Mouse (Mus musculus) left cerebral cortex, adult 11 months (tissue): Measurements from ENCODE around the gene Cst7.
"Not testable (repeated sequence)": the region's sequence is repeated elsewhere in the genome, so short reads cannot be mapped to it uniquely, and the experiment has no call there.

Source experiments
- DNase-seq: peaks from one replicate; pipeline ENCODE4 v3.0.0; 2022; ENCODE audit warnings: low spot score

Cst7 gene

DNA sequence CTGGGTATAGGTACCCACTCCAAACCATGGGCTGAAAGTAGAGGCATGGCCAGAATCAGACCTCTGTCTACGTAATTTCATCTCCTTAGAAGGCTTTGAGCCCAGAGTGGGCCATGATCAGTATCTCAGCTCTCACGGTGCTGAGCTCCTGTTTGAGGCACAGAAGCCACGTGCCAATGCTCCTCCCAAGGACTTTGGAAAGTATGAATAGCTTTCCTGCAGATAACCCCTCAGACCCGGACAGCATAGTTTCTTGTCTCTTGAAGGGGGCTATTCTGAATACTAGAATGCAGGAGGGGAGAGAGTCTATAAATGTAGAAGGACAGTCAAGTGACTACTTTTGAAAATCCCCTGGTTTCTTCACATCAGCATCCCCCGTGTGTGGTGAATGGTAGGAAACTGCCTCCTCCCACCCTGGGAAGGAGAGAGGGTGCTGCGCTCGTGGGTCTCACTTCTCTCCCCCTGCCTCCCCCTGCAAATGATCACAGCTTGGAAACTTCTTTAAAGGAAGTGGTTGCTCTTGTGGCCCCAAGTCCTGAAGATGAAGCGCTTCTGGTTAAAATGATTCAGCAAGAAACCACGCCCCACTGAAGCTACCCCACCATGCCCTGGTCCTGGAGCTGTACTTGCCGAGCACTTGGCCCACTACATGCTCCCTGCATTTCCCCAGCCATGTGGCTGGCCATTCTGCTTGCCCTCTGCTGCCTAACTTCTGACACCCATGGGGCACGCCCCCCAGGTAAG lies at the start of gene Cst7:
Gene Cst7, plus strand, starts transcription at position 569 of the 744 bp plus-strand sequence.
- no peak for DNase-seq

DNA sequence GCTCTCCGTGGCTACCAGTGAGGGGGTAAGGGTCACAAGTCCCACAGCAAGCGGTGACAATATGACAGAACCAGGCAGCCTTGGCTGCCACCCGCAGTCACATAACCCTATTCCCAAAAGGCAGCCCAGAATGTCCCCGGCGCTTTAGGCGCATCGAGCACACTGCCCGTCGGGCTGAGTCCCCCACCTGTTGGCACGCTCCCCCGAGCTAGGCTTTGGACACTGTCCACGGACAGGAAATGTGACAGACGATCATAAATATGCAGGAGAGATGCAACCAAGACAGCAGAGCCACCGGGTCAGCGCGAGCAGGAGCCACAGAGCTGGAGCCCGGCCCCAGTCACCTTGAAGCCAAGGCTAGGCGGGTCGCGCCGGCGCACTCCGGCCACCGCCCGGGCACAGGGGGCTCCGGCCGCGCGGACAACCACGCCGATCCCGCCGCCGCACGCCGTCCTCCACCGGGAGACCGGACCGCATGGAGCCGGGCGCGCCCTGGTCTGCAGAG lies 44.5 kb upstream of the Cst7 start:
- DNase-seq, result no peak

DNA sequence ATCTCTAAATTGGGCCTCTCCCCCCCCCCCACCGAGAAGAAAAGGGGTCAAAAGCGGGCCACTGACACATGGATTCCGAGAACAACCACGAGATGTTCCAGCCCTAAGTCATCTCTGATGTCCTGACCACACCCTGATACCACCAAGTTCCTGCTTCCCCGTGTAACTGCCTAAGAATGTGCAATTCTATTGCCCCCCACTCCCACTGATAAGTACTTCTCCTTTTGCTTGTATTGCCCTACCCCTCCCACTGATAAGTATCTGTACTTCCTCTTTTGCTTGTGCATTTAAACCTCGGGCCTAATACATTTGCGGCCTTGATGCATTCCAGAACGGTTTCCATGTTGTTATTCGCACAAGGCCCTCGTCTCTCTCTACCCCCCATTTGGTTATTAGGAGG lies 20.6 kb upstream of the Cst7 start:
- DNase-seq, result not testable (repeated sequence)

DNA sequence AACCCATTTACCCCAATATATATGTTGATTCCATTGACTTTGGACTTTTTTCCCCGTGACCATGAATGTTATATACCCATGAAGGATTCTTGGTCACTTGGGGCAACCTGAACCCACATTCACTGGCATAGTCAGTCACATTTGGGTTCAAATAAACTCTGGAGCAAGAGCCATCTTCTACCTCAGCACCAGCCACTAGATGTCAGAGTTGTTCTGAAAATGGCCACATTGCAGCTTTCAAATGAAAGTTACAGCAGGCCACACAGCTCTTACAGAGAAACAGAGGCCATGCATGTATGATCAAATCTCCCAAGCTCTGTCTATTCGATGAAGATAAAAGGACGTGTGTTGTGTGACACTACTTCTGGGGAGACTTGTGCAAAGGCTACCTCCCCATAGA lies 11.6 kb upstream of the Cst7 start:
- no peak for DNase-seq

DNA sequence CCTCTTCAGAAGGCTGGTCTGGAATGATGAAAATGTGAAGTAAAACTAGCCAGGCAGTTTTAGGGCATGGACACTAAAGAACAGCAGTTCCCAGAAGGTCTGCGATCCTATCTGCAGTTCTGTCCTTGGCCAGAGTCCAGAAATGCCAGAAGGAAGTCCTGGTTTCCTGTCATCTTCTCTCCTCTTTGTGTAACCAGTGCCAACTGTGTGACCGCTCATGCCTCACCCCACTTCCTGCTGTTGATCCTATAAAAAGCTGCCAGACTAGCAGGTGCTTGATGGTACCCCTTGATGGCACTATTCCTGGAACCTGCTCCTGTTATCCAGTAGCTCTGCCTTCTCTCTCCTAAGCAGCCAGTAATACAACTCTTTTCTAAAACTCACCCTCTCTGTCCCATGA lies 3.2 kb upstream of the Cst7 start:
- DNase-seq, result no peak

DNA sequence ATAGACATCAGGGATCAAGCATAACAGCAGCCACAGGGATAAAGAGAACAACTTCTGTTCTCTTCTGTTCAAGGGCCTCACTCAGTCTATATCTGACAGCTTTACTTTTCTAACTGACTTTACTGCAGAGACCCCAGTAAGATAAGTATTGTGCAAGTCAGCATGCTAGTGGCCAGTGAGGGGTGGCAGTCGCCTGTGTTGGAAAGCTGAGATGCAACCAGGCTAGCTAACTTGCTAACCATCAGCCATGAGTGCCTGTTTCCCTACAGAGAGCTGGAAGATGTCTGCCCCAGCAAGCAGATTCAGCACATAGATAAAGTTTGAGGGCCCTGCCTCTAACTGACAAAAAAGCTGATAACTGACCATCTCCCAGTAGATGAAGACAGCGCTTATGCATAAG lies 546 bp downstream of the Cst7 start:
- DNase-seq, result no peak

DNA sequence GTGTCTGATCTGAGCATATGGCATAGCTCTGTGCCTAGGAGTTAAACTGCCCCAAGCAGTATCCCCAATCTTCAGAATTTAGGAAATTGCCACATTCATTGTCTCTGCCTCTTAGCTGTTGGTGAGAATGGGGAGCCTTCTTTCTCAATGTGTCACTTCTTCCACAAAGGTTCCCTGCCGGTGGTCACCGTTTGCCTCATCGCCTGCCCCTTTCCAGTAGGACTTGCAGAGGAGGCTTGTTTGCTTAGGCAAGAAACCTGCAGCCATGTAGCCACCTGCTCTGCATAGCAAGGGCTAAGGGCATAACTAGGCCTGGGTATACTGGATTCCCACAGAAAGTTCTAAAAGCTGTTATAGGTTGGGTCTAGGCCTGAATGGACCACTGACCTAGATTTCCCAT lies 2.2 kb downstream of the Cst7 start:
- DNase-seq, result no peak

DNA sequence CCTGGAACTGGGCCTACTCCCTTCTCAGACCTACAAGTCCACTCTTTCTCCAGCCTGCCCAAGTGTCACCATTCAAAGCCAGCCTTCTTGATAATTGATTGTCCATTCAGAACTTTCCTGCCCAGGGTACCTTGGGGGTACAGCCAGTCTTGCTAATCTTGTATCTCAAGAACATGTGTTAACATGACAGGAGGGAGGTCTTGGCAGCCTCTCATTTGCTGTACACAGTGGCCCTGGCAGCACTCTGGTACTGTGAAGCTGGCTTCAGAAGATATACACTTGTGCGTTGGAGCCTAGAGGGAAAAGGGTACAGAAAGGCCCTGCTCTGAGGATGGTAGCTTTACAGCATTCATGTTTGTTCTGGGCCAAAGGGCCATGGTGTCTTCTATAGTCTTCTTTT lies 6.0 kb downstream of the Cst7 start:
- DNase-seq, result no peak

DNA sequence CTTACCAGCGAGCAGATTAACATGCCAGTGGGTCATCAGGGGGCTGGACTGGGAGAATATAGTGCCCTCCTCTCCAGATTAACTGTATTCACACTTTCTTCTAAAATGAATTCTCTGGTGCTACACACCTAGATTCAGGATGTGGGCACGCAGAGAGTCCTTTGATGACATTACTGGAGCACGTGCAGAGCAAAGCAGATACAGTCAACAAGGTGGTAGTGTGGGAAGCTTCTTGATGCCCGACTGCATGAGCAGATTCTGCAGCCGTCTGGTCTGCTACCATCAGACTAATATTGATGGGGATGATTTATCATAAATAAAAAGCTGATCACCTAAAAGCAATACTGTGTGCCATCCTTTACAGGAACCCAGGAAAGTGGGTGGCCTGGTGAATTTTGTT lies 8.4 kb downstream of the Cst7 start:
- no peak for DNase-seq

DNA sequence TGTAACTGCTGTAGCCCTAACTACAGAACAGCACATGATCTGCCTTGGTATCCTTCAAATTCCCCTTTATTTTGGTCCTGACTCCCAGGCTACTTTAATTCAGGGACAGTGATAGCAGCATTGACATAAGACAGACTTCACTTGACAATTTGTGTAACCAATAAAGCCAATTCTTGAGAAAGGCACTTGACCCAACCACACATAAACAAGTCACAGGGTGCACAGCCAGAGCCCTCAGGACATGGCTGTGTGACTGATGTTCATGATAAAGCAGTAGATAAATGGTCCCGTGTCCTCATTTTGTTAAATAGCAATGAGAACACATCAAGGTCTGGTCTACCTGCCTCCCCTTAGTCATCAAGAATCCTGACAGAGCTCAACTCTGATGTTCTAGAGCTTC lies 9.4 kb downstream of the Cst7 start:
- no peak for DNase-seq

DNA sequence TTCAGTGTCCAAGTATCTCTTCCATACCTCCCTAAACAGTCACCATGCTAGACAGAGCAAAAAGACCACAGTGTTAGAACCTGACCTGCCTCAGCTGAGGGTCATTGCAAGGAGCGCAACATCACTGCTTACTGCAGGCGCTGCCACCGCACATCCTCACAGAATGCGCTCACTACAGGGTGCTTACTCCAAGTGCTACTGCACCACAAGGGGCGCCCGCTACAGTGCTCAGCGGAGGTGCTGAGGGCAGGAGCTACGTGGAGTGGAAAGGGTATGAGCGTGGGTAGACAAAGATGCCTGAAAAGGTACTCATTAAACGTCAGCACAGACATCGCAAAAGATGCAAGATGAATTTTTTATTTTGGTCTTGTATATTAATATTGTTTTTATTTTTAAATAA lies 18.9 kb downstream of the Cst7 start:
- no peak for DNase-seq

DNA sequence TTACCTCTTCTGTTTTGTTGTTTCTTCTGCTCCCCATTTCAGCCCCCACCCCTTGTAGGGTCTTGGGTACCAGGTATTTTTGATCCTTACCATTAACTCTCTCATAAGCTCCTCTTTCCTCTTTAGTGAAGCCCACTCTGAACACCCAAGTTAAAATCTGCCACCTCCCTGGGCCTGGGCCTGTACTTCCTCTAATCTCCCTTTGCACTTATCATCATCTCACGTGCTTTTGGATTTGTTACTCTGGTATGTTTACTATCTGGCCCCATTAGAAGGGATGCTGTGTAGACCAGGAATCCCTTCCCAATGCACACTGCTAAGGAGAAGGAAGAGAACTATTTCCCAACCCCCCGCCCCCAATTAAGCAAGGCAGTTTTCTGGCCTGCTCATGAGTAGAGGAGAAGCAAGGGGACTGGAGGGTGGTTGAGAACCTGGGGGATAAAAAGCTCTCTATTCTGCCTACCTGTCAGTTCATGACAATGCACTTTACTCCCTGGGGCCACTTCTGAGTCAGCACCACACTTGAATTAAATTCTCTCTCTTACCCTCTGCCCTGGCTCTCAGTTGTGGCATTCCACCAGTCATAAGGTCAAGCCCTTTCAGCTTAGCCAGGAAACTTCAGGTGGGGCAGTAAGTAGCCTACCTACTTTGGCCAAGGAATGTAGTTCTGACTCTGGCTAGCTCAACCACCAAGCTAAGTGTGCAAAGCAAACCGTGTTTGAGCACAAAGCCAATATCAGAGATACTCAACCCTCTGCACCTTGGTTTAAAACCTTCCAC lies 25.4 kb downstream of the Cst7 start:
- no peak for DNase-seq

DNA sequence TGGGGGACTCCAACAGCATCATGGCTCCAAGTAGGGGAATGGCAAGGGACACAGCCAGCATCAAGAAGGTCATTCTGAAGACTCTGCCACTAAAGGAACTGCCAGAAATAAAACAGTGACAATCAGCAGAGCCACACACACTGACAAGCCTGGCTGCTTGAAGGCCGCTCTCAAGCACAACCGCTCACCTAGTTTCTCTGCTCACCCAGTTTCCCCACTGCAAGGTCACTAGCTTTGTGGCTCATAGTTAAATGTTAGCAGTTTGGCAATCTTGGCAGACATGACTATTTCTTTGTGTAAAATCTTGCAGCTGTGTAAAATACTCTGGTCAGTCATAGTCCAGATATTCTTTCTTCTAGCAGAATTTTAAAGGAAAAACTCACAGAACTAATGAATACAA lies 30.0 kb downstream of the Cst7 start:
- DNase-seq, result no peak

DNA sequence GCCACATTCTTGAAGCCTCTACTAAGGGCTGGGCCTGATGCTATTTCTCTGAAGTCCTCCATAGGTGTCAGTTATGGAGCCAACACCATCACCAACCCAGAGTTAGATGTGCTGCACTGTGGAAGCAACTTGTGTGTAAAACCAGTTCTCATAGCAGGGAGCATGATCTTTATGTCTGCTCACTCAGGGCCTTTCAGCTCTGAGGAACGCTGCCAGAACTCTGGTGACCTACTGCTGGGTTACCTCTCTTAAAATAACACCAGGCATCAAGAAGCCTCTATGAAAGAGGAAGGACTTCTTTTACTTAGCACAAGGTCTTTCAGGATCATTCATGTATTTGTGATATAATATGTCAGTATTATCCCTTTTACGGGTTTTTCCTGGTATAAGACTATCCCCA lies 32.0 kb downstream of the Cst7 start:
- no peak for DNase-seq

DNA sequence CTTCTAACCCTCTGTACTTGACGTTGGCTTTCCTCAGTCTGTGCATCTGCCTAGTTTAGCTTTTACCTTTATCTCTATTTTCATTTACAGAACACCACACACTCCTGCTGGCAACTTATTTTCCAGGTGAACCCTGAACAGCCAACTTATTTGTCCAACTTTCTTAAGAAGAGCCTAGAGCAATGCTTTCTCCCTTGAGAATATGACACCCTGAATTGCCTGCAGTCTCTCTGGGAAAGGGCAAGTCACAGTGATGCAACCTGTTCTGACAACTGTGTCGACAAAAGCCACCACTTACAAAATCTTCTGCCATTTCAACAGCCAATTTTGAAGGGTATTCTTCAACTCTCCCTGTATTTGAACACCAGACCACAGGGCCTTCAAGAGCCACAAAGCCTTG lies 34.6 kb downstream of the Cst7 start:
- DNase-seq, result no peak

DNA sequence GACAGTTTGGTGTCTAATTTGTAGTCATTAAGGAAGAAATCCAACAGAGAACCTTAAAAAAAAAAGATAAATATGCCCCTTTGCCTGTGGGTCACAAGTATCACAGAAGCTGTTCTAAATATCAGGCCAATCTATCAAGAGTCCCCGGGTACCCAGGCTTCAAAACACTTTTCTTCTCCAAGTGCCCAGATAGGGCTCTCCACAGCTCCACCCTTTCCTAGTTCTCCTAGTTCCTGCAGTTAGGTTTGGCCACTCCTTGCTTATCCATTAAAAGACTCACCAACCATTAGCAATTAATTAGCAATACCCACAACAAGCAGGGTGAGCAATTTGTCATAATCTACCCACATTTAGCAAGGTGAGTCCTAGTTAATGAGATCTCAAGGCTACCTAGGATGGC lies 36.9 kb downstream of the Cst7 start:
- no peak for DNase-seq

DNA sequence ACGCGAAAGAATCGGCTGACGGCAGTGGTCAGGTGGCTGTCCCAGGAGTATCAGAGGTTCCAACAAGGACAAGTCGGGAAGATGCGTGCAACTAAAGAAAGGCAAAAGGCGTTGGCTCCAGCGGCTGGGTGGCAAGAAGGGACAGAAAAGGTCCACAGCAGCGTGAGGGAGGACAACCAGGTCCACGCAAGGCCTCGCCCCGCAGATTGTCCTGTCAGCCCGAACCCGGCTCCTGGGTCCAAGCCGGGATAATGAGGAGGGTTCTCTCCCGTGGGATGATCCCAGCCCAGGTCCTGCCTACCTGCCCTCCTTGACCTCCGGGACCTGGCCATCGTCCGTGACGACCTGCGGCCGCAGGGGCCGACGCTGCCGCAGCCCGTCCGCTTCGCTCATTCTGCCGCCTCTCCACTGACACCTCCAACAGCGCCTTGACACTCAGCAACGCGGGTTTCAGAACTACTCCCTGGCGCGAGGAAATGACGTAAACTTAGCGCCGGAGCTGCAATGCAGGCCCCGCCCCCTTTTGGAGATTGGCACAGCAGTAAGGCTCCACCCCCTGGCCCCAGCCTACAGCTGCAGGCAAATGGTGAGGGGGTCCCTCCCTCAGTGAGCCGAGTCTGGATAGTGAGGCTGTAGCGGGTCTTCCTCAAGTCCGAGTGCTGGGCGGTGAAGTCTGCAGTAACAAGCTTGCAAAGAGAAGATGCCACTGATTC lies 38.0 kb downstream of the Cst7 start, which contains the start of gene Apmap:
Gene Apmap, minus strand, starts transcription at position 481 of the 713 bp plus-strand sequence.
- peak; percentile 92 for DNase-seq

DNA sequence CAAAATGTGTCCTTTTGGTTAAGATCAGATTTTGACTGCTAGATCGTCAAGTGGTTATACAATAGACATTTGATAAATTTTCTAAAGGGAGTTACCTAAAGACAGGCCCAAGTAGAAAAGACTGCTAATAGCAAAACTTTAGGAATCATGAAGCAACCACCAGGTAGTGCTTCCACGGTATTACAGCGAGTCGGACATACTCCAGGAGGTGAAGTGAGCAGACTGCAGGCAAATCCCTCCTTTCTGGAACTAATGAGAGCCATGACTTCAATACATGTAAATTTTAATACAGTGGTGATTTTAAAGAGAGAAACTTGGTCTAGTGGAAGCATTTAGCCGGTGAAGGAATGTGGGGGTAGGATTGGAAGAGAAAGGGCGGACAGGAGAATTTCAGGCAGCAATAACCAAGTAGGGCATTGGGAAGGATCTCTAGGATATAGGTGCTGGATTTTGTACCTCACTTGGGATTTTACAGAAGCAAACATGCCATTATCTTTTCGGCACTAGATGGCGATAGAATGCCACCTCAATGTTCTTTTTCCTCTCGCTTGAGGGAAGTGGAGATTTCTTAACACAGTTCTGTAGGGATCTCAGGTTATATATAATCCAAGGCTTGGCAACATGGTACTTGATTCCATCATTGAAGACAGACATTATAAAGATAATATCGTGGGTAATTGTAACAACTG lies 38.8 kb downstream of the Cst7 start:
- DNase-seq, result peak; percentile 63

DNA sequence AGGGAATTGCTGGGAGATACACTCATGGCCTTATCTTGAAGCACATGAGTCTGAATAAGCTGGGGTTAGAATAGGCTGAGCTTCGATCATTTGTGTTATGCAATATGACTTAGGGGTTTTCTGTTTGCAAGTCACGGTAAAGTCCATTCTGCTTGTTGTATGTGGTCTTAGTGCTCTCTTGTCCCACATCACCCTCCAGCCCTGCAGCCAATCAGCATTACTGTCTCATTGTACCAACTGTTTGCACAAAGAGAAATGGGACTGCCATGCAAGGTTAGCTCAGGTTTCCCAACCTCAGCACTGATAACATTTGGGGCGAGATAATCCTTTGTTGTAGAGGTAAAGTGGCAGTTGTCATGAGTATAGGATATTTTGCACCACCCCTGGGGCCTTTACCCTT lies 39.9 kb downstream of the Cst7 start:
- DNase-seq, result no peak

DNA sequence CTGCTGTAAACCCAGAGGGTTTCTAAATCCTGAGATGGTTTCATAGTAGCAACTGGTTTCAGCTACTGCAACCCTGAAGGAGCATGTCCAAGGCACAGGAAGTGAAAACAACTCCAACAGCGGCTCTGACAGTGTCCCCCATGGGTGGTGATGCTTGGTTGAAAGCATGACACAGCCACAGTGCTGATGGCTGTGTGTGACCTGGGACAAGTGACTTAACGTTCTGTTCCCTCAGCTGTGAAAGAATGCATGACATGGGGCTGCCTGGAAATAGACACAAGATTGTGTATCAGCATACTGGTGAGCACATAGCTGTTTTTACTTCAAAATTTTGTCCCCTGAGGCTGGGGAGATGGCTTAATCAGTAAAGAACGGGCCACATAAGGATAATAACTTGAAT lies 51.5 kb downstream of the Cst7 start:
- DNase-seq, result no peak

DNA sequence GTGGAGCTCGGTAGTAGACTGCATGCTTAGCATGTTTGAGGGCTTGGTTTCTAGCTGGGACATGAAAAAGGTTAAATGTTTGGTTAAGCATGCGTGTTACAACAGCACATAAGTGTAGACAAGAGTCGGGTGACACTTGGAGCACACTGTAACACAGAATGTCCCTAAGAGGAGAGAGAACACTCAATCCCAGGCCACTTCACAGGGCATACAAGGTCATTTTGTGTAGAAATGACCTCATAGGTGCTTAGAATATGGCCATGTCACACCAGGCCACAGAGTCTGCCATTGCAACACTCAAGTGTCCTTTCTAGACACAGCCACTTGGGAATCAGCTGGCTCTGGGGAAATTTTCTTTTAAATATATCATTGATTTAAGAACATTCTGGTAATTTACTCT lies 53.7 kb downstream of the Cst7 start:
- DNase-seq, result no peak

DNA sequence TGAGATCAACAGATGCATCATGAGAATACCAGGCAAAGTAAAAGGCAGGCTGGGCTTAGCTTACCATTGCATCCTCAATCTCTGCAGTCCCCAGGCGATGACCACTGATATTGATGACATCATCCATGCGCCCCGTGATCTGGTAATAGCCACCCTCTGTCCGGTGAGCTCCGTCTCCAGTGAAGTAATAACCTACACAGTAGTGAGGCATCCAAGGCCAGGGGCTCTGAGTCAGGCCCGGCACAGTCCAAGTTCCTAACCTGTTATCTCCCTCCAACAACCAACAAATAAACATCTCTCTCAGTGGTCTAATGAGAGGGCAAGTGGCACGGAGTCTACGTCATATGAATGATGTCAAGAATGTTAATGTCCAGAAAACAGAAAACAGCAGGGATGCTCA lies 54.7 kb downstream of the Cst7 start:
- no peak for DNase-seq
